Mouse (Mus musculus): ENCODE data around the gene Fetub.

- TF ChIP-seq CTCF (IDR thresholded peaks at IDR 0.05; ENCODE audit: control insufficient read depth, insufficient read depth, insufficient replicate concordance, low read depth, low read length), result no peak
- no peak for TF ChIP-seq POLR2A (IDR thresholded peaks at IDR 0.05; ENCODE audit: control insufficient read depth, low read depth, low read length)
Observed at GRCm38 (mm10) chr16:22953069-22953468, 34.9 kb downstream of the Fetub start.

All from testis, adult 2 months (tissue).